Mouse (Mus musculus) lung, postnatal 0 days (tissue): ENCODE data around the gene Arap1.

Experiments used
- CTCF ChIP-seq: IDR thresholded peaks from 2 replicates; pipeline ENCODE4 v1.5.1; 2016; ENCODE audit warnings: antibody characterized with exemption, mild to moderate bottlenecking
- EP300 ChIP-seq: IDR thresholded peaks from 2 replicates; pipeline ENCODE4 v1.6.1; 2016; ENCODE audit warnings: antibody characterized with exemption, mild to moderate bottlenecking, control low read depth

GRCm38 (mm10) chr7:101385866-101386452 lies 38.1 kb downstream of the Arap1 start:
- TF ChIP-seq CTCF (no peak), EP300 (no peak)
